Comparison of ENCODE assay signal across 8 mouse cellular contexts in the genomic region with DNA sequence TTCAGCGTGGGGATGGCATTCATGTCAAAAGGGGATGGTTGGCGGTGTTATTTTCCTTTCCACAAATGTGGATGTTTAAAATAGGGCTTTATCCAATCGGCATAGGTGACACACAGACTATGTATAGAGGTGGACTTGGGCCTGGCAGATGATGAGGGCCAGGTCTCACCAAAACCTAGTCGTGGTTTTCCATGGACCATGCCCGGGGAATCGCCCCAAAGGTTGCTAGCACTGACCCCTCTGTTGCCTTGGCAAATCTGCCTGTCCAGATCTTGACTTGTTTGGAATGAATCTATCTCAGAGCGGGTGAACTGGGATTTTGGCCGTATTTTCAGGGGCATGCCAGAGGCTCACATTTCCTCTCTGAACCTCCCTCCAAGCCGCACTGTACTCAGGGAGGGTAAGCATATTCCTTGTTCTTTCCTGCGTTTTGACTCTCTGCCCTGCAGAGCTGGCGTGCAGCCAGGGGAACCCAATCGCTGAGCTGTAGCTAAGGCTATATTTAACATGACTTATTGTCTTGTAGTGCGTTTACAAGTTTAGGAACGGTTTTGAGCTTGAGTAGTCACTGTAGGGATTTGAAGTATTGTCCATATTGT. TPM values are rescaled to one million over a fixed set of nuclear protein-coding genes. Genes with fewer than 3 reads are reported as not detected.
DNase-seq lines count a peak whose midpoint lies in the region.

No protein-coding gene starts in this region.

- intact Hi-C loops in heart, postnatal 14 days (cut with DNase I): no loop called here
- intact Hi-C loops in left cerebral cortex, postnatal 36 days (cut with DNase I): no loop called here

- DNase-seq in kidney, adult 18-20 months: peak; percentile 28
- no peak for DNase-seq in kidney, adult 11 months
- DNase-seq in adipocyte (ENCODE audit: low spot score): peak; percentile 68
- DNase-seq in cerebellum, postnatal 36 days: peak; percentile 60 to 62
- DNase-seq in heart, postnatal 14 days: peak; percentile 76 to 77
- DNase-seq in lung, postnatal 4 days: peak; percentile 35 to 69
- DNase-seq in yolk sac, embryonic 10.5 days (ENCODE audit: low spot score): no peak
- DNase-seq in left cerebral cortex, postnatal 36 days (ENCODE audit: low spot score in 2 of 2): no peak

RNA-seq across cellular contexts. Expression of a gene that starts 1.0 kb away (rescaled TPM):
- total RNA-seq in heart, postnatal 14 days (2021): 10 to 100 TPM; 51.9 to 53.7 TPM
- 1 to 10 TPM; 2.1 to 2.8 TPM for total RNA-seq in left cerebral cortex, postnatal 36 days (2021)

RNA-seq across cellular contexts. Expression of a gene that starts 3.4 kb away (rescaled TPM):
- under 1 TPM; 0.85 to 0.93 TPM for total RNA-seq in heart, postnatal 14 days (2021)
- total RNA-seq in left cerebral cortex, postnatal 36 days (2021): under 1 TPM in 1 of 2 experiments, not detected in 1; 0.20 TPM

Comparison
In these comparisons a context has a peak if more than half of its experiments do, and no peak if none do; other contexts are left out.
1. DNase-seq: peak in kidney, adult 18-20 months (single experiment), adipocyte (single experiment), cerebellum, postnatal 36 days (2 of 2), heart, postnatal 14 days (2 of 2) and lung, postnatal 4 days (2 of 2); none in kidney, adult 11 months (single experiment), yolk sac, embryonic 10.5 days (single experiment) and left cerebral cortex, postnatal 36 days (0 of 2).
2. RNA of a gene that starts 1.0 kb away (total RNA-seq): 51.9 to 53.7 TPM in heart, postnatal 14 days; 2.1 to 2.8 TPM in left cerebral cortex, postnatal 36 days; every median in the first group is over 10 times any median in the second.